In the genomic region with DNA sequence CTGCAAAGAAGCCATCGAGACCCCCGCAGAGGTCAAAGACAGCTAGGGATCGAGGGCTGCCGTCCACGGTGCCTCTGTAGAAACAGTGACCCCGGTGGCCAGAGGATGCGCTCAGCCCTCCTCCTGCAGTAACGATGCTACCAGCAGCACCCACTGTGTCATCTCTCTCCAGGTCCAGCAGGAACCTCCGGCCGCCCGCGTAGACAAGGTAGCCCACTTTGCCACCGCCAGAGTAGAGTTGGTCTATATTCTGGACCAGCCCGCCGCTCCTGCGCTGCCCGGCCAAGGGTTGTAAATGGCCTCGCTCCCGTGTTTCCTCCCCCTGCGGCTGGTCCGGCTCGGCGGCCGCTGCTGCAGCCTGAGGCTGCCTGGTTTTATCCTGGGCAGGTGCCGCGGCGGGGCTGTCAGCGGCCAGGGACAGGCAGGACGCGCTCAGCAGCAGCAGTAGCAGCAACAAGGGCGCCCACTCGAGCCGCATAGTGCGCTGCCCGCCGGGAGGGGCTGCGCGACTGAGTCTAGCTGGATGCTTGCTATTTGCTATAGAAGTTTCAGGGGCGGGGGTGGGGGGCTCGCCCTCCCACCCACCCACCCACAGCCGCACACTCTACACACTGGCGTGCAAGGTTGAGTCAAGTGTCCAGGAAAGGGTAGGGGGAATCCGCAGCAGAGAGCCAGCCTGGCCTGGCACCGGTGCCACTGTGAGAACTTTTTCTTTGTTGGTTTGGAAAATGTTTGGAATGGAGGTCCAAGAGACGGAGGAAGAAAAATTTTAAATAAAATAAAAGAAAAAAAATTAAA, we compare ENCODE assay signal across 7 mouse cellular contexts. TPM values are rescaled to one million over a fixed set of nuclear protein-coding genes. Genes with fewer than 3 reads are reported as not detected.
DNase-seq lines count a peak whose midpoint lies in the region; ATAC-seq and TF ChIP-seq lines count a peak whose summit lies in the region.

No protein-coding gene starts in this region.

- H3K4me2 ChIP-seq in embryonic facial prominence, embryonic 13.5 days = peak overlapping the region; percentile 97
- H3K4me2 ChIP-seq in heart, postnatal 0 days (ENCODE audit: low read depth, low read length) = peak overlapping the region; percentile 87
- H3K4me2 ChIP-seq in myocyte (ENCODE audit: low read depth) = peak overlapping the region; percentile 83

- H3K27me3 ChIP-seq in E14TG2a.4 (ENCODE audit: insufficient read depth, low read length) (peaks cover 57% of the 10 kb centered on the region), myocyte (ENCODE audit: control insufficient read depth, insufficient read depth, insufficient read length) (no peaks in the 10 kb centered on the region)
- peaks cover 37% of the 10 kb centered on the region for H3K27me3 ChIP-seq in embryonic facial prominence, embryonic 13.5 days
- H3K27me3 ChIP-seq in heart, postnatal 0 days (ENCODE audit: control insufficient read depth, insufficient read depth, low read length) = 0 out of 2 replicates have a peak, but pooled peaks cover 7% of the 10 kb centered on the region
- peaks cover 36% of the 10 kb centered on the region for H3K27me3 ChIP-seq in limb, embryonic 10.5 days (ENCODE audit: low read depth, poor library complexity, severe bottlenecking)

- H3K9me3 ChIP-seq in E14TG2a.4 (ENCODE audit: low read length) (no peaks in the 10 kb centered on the region), ES-E14 (ENCODE audit: control insufficient read depth, insufficient read depth, low read depth, low read length) (no peaks in the 10 kb centered on the region)
- H3K9me3 ChIP-seq in embryonic facial prominence, embryonic 13.5 days = no peaks in the 10 kb centered on the region
- no peaks in the 10 kb centered on the region for H3K9me3 ChIP-seq in heart, postnatal 0 days (replicated peaks; ENCODE audit: control insufficient read depth, low read length)
- no peaks in the 10 kb centered on the region for H3K9me3 ChIP-seq in limb, embryonic 10.5 days (replicated peaks)

- no peak for TF ChIP-seq CTCF in E14TG2a.4 (conservative IDR thresholded peaks at IDR 0.05; ENCODE audit: low read length)
- TF ChIP-seq CTCF in heart, postnatal 0 days (IDR thresholded peaks at IDR 0.05; ENCODE audit: low read depth) = no peak

- no peak for ATAC-seq in embryonic facial prominence, embryonic 13.5 days (ENCODE audit: insufficient number of reproducible peaks, insufficient read depth, low FRiP score, low TSS enrichment, low read depth)
- ATAC-seq in heart, postnatal 0 days (ENCODE audit: insufficient read depth, low read depth) = peak; percentile 18; the same call in 1 of the 2 replicates

- H3K4me3 ChIP-seq in E14TG2a.4 (replicated peaks; ENCODE audit: low read length) (peak overlapping the region; percentile 75), ES-E14 (ENCODE audit: insufficient read depth in 1 of 2, low read depth in 1 of 2, low read length in 2 of 2, poor library complexity in 1 of 2, severe bottlenecking in 1 of 2) (peak overlapping the region; percentile 53 to 60; a peak in 3 of 4 replicates), myocyte (peak overlapping the region; percentile 55)
- H3K4me3 ChIP-seq in embryonic facial prominence, embryonic 13.5 days = peak overlapping the region; percentile 61
- H3K4me3 ChIP-seq in heart, postnatal 0 days (ENCODE audit: low read depth, low read length) = peak overlapping the region; percentile 66
- peak overlapping the region; percentile 64 for H3K4me3 ChIP-seq in limb, embryonic 10.5 days

- no peak for TF ChIP-seq EP300 in heart, postnatal 0 days (IDR thresholded peaks at IDR 0.05; ENCODE audit: low read depth)

- 1% methylated on average over 45 of the region's 45 CpGs for WGBS in embryonic facial prominence, embryonic 13.5 days
- WGBS in heart, postnatal 0 days = 1% methylated on average over 45 of the region's 45 CpGs
- 2% methylated on average over 40 of the region's 45 CpGs for WGBS in limb, embryonic 10.5 days

- H3K4me1 ChIP-seq in E14TG2a.4 (replicated peaks; ENCODE audit: low read depth, low read length) (peaks cover 17% of the 10 kb centered on the region), ES-E14 (ENCODE audit: control insufficient read depth in 2 of 2, insufficient read depth in 2 of 2, low read length in 2 of 2, poor library complexity in 1 of 2) (no peaks in the 10 kb centered on the region; a peak in 1 of 4 replicates)
- H3K4me1 ChIP-seq in embryonic facial prominence, embryonic 13.5 days = peaks cover 36% of the 10 kb centered on the region
- H3K4me1 ChIP-seq in heart, postnatal 0 days (ENCODE audit: control insufficient read depth, insufficient read depth) = peaks cover 8% of the 10 kb centered on the region
- peaks cover 30% of the 10 kb centered on the region for H3K4me1 ChIP-seq in limb, embryonic 10.5 days

- TF ChIP-seq POLR2A in myocyte (IDR thresholded peaks at IDR 0.05; ENCODE audit: insufficient read length, low read depth) = peak; percentile 56

- peaks cover 6% of the 10 kb centered on the region for H3K79me2 ChIP-seq in myocyte (ENCODE audit: control insufficient read depth, insufficient read depth)

- in situ Hi-C loops in ES-E14 (cut with MboI; ENCODE audit: low sequenced_read_pairs in 2 of 2, unreplicated experiment in 2 of 2) = no loop called here

- no peak overlapping the region for H3K9ac ChIP-seq in ES-E14 (ENCODE audit: insufficient read depth, low read depth, low read length, poor library complexity, severe bottlenecking)
- peak overlapping the region; percentile 79 for H3K9ac ChIP-seq in embryonic facial prominence, embryonic 13.5 days
- peak overlapping the region; percentile 56 for H3K9ac ChIP-seq in heart, postnatal 0 days (replicated peaks; ENCODE audit: low read depth, low read length)

- no peak overlapping the region for H3K27ac ChIP-seq in ES-E14 (ENCODE audit: insufficient read depth, low read depth, low read length, poor library complexity, severe bottlenecking)
- H3K27ac ChIP-seq in embryonic facial prominence, embryonic 13.5 days = peak overlapping the region; percentile 68
- H3K27ac ChIP-seq in heart, postnatal 0 days (ENCODE audit: low read depth) = peak overlapping the region; percentile 71
- peak overlapping the region; percentile 77 for H3K27ac ChIP-seq in limb, embryonic 10.5 days

- H3ac ChIP-seq in myocyte (ENCODE audit: control insufficient read depth, insufficient read length) = peak overlapping the region; percentile 6

- DNase-seq in ES-E14 (ENCODE audit: low read depth, low spot score) = peak; percentile 6
- peak; percentile 20 for DNase-seq in heart, postnatal 0 days (ENCODE audit: low spot score)
- DNase-seq in limb, embryonic 10.5 days (ENCODE audit: low spot score) = peak; percentile 73
- DNase-seq in thymus, postnatal 10 days (ENCODE audit: low spot score in 2 of 2) = no peak

- H3K36me3 ChIP-seq in E14TG2a.4 (ENCODE audit: insufficient read depth, low read length) (no peaks in the 10 kb centered on the region), ES-E14 (ENCODE audit: control insufficient read depth, insufficient read depth, low read length, poor library complexity, severe bottlenecking) (no peaks in the 10 kb centered on the region), myocyte (ENCODE audit: control insufficient read depth, insufficient read depth) (no peaks in the 10 kb centered on the region)
- H3K36me3 ChIP-seq in embryonic facial prominence, embryonic 13.5 days = no peaks in the 10 kb centered on the region
- H3K36me3 ChIP-seq in heart, postnatal 0 days (replicated peaks; ENCODE audit: control insufficient read depth, insufficient read depth, low read length) = no peaks in the 10 kb centered on the region
- H3K36me3 ChIP-seq in limb, embryonic 10.5 days = no peaks in the 10 kb centered on the region

TF ChIP-seq in ES-E14, 5 proteins besides CTCF, POLR2A, EP300 and RAD21:
- no peak for TF ChIP-seq ZC3H11A (IDR thresholded peaks at IDR 0.05; ENCODE audit: borderline replicate concordance, low read depth, low read length)
- no peak for TF ChIP-seq HCFC1 (IDR thresholded peaks at IDR 0.05; ENCODE audit: borderline replicate concordance, insufficient read depth, low read length)
- TF ChIP-seq MAFK (IDR thresholded peaks at IDR 0.05; ENCODE audit: insufficient read depth, low read depth, low read length) = no peak
- no peak for TF ChIP-seq CHD2 (IDR thresholded peaks at IDR 0.05; ENCODE audit: low read depth, low read length)
- TF ChIP-seq ZNF384 (IDR thresholded peaks at IDR 0.05; ENCODE audit: low read depth, low read length) = no peak
TF ChIP-seq in ES-E14: peak in this region for 0.

TF ChIP-seq in myocyte, 11 proteins besides CTCF, POLR2A, EP300 and RAD21:
- no peak for TF ChIP-seq TCF12 (IDR thresholded peaks at IDR 0.05; ENCODE audit: insufficient read depth, poor library complexity, severe bottlenecking)
- no peak for TF ChIP-seq REST (IDR thresholded peaks at IDR 0.05; ENCODE audit: insufficient read depth, insufficient read length)
- TF ChIP-seq MYOG (IDR thresholded peaks at IDR 0.05; ENCODE audit: control insufficient read depth in 1 of 3, insufficient read depth in 1 of 3, insufficient read length in 2 of 3, low read depth in 2 of 3) = peak in 1 of 3 experiments; percentile 41
- TF ChIP-seq MAX (IDR thresholded peaks at IDR 0.05; ENCODE audit: low read depth) = no peak
- TF ChIP-seq CEBPB (IDR thresholded peaks at IDR 0.05; ENCODE audit: insufficient read depth, poor library complexity, severe bottlenecking) = no peak
- peak in 2 of 3 experiments; percentile 3 to 54 for TF ChIP-seq MYOD1 (IDR thresholded peaks at IDR 0.05; ENCODE audit: control insufficient read depth in 1 of 3, insufficient read length in 2 of 3, low read depth in 2 of 3)
- peak; percentile 61 for TF ChIP-seq POLR2AphosphoS2 (IDR thresholded peaks at IDR 0.05; ENCODE audit: insufficient read length, low read depth)
- TF ChIP-seq SRF (IDR thresholded peaks at IDR 0.05; ENCODE audit: control insufficient read depth, insufficient read length, low read depth) = no peak

RNA-seq across cellular contexts. Expression of a gene that starts 1.6 kb away (rescaled TPM):
- 0.58 and 1.9 TPM in 2 replicates for total RNA-seq in ES-E14 (2012; rRNA removed)
- 3.7 and 4.1 TPM in 2 replicates for polyA plus RNA-seq in embryonic facial prominence, embryonic 13.5 days (2015; fragmentation: Nextera tagmentation; extraction: Ambion mirVana)
- 2.9 and 3.7 TPM in 2 replicates for total RNA-seq in heart, postnatal 0 days (2014; rRNA removed; ENCODE audit: low replicate concordance)
- 3.5 TPM in 2 replicates for polyA plus RNA-seq in heart, postnatal 0 days (2015; fragmentation: Nextera tagmentation; extraction: Ambion mirVana)
- 0.83 and 1.1 TPM in 2 replicates for polyA plus RNA-seq in limb, embryonic 10.5 days (2016; fragmentation: Nextera tagmentation; extraction: Ambion mirVana)
- polyA plus RNA-seq in myocyte (2012; fragmentation: generic; extraction: Trizol) = 7.2 TPM

Comparison
In these comparisons a context has a peak if more than half of its experiments do, and no peak if none do; other contexts are left out.
1. DNase-seq: peak in ES-E14 (single experiment), heart, postnatal 0 days (single experiment) and limb, embryonic 10.5 days (single experiment); none in thymus, postnatal 10 days (0 of 2).
2. Peak in every context shown above with its lines, with median percentiles within 50 percentile points of each other: H3K4me3 ChIP-seq and H3K4me2 ChIP-seq.